Mouse (Mus musculus): Measurements from ENCODE around the gene Mark3. TPM values are rescaled to one million over a fixed set of nuclear protein-coding genes. Genes with fewer than 3 reads are reported as not detected.

Gene Mark3
- polyA plus RNA-seq, 1 experiment, result 49.3 TPM

GRCm38 (mm10) chr12:111705186-111705973 is 131.1 kb downstream of the Mark3 start:
- 78% methylated on average over 15 of the region's 15 CpGs for WGBS
- Histone ChIP-seq H3K4me1 (ENCODE audit: control insufficient read depth, insufficient read depth, low read length) (no peaks in the 10 kb centered on the region), H3K4me3 (replicated peaks; ENCODE audit: control insufficient read depth, low read depth, low read length) (no peak overlapping the region), H3K27ac (ENCODE audit: control insufficient read depth, insufficient read depth, low read depth, low read length, poor library complexity) (no peak overlapping the region; the same call in 1 of the 2 replicates)
- TF ChIP-seq POLR2A (IDR thresholded peaks at IDR 0.05; ENCODE audit: borderline replicate concordance, control insufficient read depth, low read depth, low read length) (no peak), CTCF (IDR thresholded peaks at IDR 0.05; ENCODE audit: control insufficient read depth, insufficient read depth, low read length) (no peak)

Other genes starting within 250 kb of the Mark3 start
- gene Cdc42bpb, start 196.8 kb upstream of the Mark3 start, polyA plus RNA-seq (2011; ENCODE audit: insufficient read depth, insufficient read length, low replicate concordance, missing spikeins), result 5.7 and 20.1 TPM in 2 replicates
- gene Lbhd2, start 167.7 kb upstream of the Mark3 start, polyA plus RNA-seq (2011; ENCODE audit: insufficient read depth, insufficient read length, low replicate concordance, missing spikeins), result not detected in 2 replicates
- 7.3 and 18.4 TPM in 2 replicates for gene Exoc3l4, start 157.5 kb upstream of the Mark3 start, polyA plus RNA-seq (2011; ENCODE audit: insufficient read depth, insufficient read length, low replicate concordance, missing spikeins)
- gene Tnfaip2, start 132.1 kb upstream of the Mark3 start, polyA plus RNA-seq (2011; ENCODE audit: insufficient read depth, insufficient read length, low replicate concordance, missing spikeins), result 91.4 and 149 TPM in 2 replicates
- gene Gm266, start 88.7 kb upstream of the Mark3 start, polyA plus RNA-seq (2011; ENCODE audit: insufficient read depth, insufficient read length, low replicate concordance, missing spikeins), result not detected in 2 replicates
- gene Eif5, start 36.5 kb upstream of the Mark3 start, polyA plus RNA-seq (2011; ENCODE audit: insufficient read depth, insufficient read length, low replicate concordance, missing spikeins), result 247 and 257 TPM in 2 replicates
- gene Ckb, start 97.8 kb downstream of the Mark3 start, polyA plus RNA-seq (2011; ENCODE audit: insufficient read depth, insufficient read length, low replicate concordance, missing spikeins), result 28.6 and 38.4 TPM in 2 replicates
- 4.2 and 11.0 TPM in 2 replicates for gene Trmt61a, start 103.6 kb downstream of the Mark3 start, polyA plus RNA-seq (2011; ENCODE audit: insufficient read depth, insufficient read length, low replicate concordance, missing spikeins)
- gene Bag5, start 138.7 kb downstream of the Mark3 start, polyA plus RNA-seq (2011; ENCODE audit: insufficient read depth, insufficient read length, low replicate concordance, missing spikeins), result 4.4 and 7.7 TPM in 2 replicates
- 15.1 and 16.8 TPM in 2 replicates for gene Apopt1, start 138.7 kb downstream of the Mark3 start, polyA plus RNA-seq (2011; ENCODE audit: insufficient read depth, insufficient read length, low replicate concordance, missing spikeins)
- 55.3 and 70.4 TPM in 2 replicates for gene Klc1, start 184.3 kb downstream of the Mark3 start, polyA plus RNA-seq (2011; ENCODE audit: insufficient read depth, insufficient read length, low replicate concordance, missing spikeins)
- 5.7 and 11.6 TPM in 2 replicates for gene Xrcc3, start 239.3 kb downstream of the Mark3 start, polyA plus RNA-seq (2011; ENCODE audit: insufficient read depth, insufficient read length, low replicate concordance, missing spikeins)
- gene Zfyve21, start 239.6 kb downstream of the Mark3 start, polyA plus RNA-seq (2011; ENCODE audit: insufficient read depth, insufficient read length, low replicate concordance, missing spikeins), result 9.3 and 12.8 TPM in 2 replicates